Mouse (Mus musculus): ENCODE measurements at regions not wholly inside any gene's neighbourhood (a gene's known extent, or its start where the extent isn't known, plus 50 kb on each side); places are given as distances from the start of the nearest gene placed in this dataset.

GRCm38 (mm10) chr10:98682436-98682835, 231.8 kb upstream of the Atp2b1 start:
- Histone ChIP-seq H3K9ac (replicated peaks; ENCODE audit: low read length) (no peak overlapping the region), H3K4me3 (ENCODE audit: low read length) (no peak overlapping the region), H3K27me3 (ENCODE audit: insufficient read depth, low read length) (no peaks in the 10 kb centered on the region), H3K9me3 (ENCODE audit: low read length) (no peaks in the 10 kb centered on the region), H3K27ac (ENCODE audit: low read length) (no peak overlapping the region), H3K4me2 (replicated peaks; ENCODE audit: low read depth, low read length) (no peak overlapping the region), H3K4me1 (ENCODE audit: insufficient read depth, low read length) (peaks cover 17% of the 10 kb centered on the region), H3K36me3 (ENCODE audit: insufficient read depth, low read length) (no peaks in the 10 kb centered on the region)
- ATAC-seq (ENCODE audit: low FRiP score, low TSS enrichment), result no peak
- 96% methylated on average over 1 of the region's 1 CpGs for WGBS

- peaks cover 17% of the 10 kb centered on the region for H3K4me1 ChIP-seq (ENCODE audit: insufficient read depth, low read length)
- H3K4me2 ChIP-seq (replicated peaks; ENCODE audit: low read depth, low read length), result peak overlapping the region; percentile 46
- peak; percentile 91 for ATAC-seq (ENCODE audit: low FRiP score, low TSS enrichment)
- H3K9me3 ChIP-seq (ENCODE audit: low read length), result no peaks in the 10 kb centered on the region
- H3K27ac ChIP-seq (ENCODE audit: low read length), result peak overlapping the region; percentile 21; the same call in 1 of the 2 replicates
- 5% methylated on average over 12 of the region's 12 CpGs for WGBS
- H3K4me3 ChIP-seq (ENCODE audit: low read length), result peak overlapping the region; percentile 20
- peak overlapping the region; percentile 42 for H3K9ac ChIP-seq (replicated peaks; ENCODE audit: low read length)
- no peaks in the 10 kb centered on the region for H3K27me3 ChIP-seq (ENCODE audit: insufficient read depth, low read length)
- no peaks in the 10 kb centered on the region for H3K36me3 ChIP-seq (ENCODE audit: insufficient read depth, low read length)
Measured at GRCm38 (mm10) chr10:98684195-98684594, 230.0 kb upstream of the Atp2b1 start.

GRCm38 (mm10) chr10:98684707-98685106, 229.5 kb upstream of the Atp2b1 start:
- Histone ChIP-seq H3K27ac (ENCODE audit: low read length) (no peak overlapping the region), H3K4me1 (ENCODE audit: insufficient read depth, low read length) (peaks cover 17% of the 10 kb centered on the region), H3K9ac (replicated peaks; ENCODE audit: low read length) (no peak overlapping the region), H3K4me2 (replicated peaks; ENCODE audit: low read depth, low read length) (peak overlapping the region; percentile 46; the same call in 1 of the 2 replicates), H3K36me3 (ENCODE audit: insufficient read depth, low read length) (no peaks in the 10 kb centered on the region), H3K9me3 (ENCODE audit: low read length) (no peaks in the 10 kb centered on the region), H3K27me3 (ENCODE audit: insufficient read depth, low read length) (no peaks in the 10 kb centered on the region), H3K4me3 (ENCODE audit: low read length) (no peak overlapping the region; the same call in 1 of the 2 replicates)
- WGBS, result 61% methylated on average over 8 of the region's 8 CpGs
- no peak for ATAC-seq (ENCODE audit: low FRiP score, low TSS enrichment)

DNA sequence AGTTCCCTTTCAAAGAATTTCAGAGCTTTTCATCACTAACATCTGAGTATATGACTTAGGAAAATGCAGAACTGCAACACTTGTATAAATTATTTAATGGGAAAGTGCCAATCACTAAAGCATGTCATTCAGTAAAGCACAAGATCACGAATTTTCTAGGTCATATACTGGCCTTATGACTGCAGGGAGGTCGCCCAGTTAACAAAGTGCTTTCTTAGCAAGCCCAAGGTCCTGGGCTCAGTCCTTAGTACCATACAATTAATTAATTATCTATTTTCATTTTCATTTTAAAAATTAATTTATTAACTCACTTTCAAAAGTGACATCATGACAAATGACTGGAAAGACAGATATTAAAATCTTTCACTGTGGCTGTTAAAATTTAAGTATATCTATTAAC, 228.5 kb upstream of the Atp2b1 start:
- Histone ChIP-seq H3K36me3 (ENCODE audit: insufficient read depth, low read length) (no peaks in the 10 kb centered on the region), H3K9ac (replicated peaks; ENCODE audit: low read length) (no peak overlapping the region), H3K4me2 (replicated peaks; ENCODE audit: low read depth, low read length) (no peak overlapping the region), H3K27me3 (ENCODE audit: insufficient read depth, low read length) (no peaks in the 10 kb centered on the region), H3K27ac (ENCODE audit: low read length) (no peak overlapping the region), H3K4me1 (ENCODE audit: insufficient read depth, low read length) (peaks cover 17% of the 10 kb centered on the region), H3K9me3 (ENCODE audit: low read length) (no peaks in the 10 kb centered on the region), H3K4me3 (ENCODE audit: low read length) (no peak overlapping the region)
- WGBS, result 74% methylated on average over 2 of the region's 2 CpGs
- peak; percentile 75; the same call in 1 of the 2 replicates for ATAC-seq (ENCODE audit: low FRiP score, low TSS enrichment)

- peaks cover 17% of the 10 kb centered on the region for H3K4me1 ChIP-seq (ENCODE audit: insufficient read depth, low read length)
- no peaks in the 10 kb centered on the region for H3K9me3 ChIP-seq (ENCODE audit: low read length)
- no peaks in the 10 kb centered on the region for H3K27me3 ChIP-seq (ENCODE audit: insufficient read depth, low read length)
- H3K27ac ChIP-seq (ENCODE audit: low read length), result no peak overlapping the region
- no peak overlapping the region for H3K4me3 ChIP-seq (ENCODE audit: low read length)
- no peaks in the 10 kb centered on the region for H3K36me3 ChIP-seq (ENCODE audit: insufficient read depth, low read length)
- no peak for ATAC-seq (ENCODE audit: low FRiP score, low TSS enrichment)
- no peak overlapping the region for H3K4me2 ChIP-seq (replicated peaks; ENCODE audit: low read depth, low read length)
- no peak overlapping the region for H3K9ac ChIP-seq (replicated peaks; ENCODE audit: low read length)
Measured at GRCm38 (mm10) chr10:98686370-98686769, 227.8 kb upstream of the Atp2b1 start.

DNA sequence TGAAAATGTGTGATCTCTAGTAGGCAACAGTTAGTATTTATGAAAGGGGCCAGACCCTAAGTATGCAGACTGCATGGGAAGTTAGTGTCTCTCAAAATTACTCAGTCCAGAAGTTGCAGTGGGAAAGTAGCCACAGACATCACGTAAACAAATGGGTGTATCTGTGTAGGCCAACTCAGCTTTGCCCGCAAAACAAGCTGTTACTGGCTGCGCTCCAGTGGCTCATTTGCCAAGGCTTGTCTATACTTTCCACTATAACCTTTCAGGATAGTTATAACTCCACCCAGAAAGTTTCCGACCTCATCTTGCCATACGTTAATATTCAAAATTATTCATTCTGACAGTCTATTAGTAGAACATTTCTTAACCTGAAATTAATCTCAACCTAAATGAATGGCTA, 222.4 kb upstream of the Atp2b1 start:
- no peaks in the 10 kb centered on the region for H3K9me3 ChIP-seq (ENCODE audit: low read length)
- no peak overlapping the region for H3K27ac ChIP-seq (ENCODE audit: low read length)
- no peak overlapping the region for H3K4me3 ChIP-seq (ENCODE audit: low read length)
- no peaks in the 10 kb centered on the region for H3K4me1 ChIP-seq (ENCODE audit: insufficient read depth, low read length)
- no peak overlapping the region for H3K4me2 ChIP-seq (replicated peaks; ENCODE audit: low read depth, low read length)
- no peak for ATAC-seq (ENCODE audit: low FRiP score, low TSS enrichment)
- H3K27me3 ChIP-seq (ENCODE audit: insufficient read depth, low read length), result no peaks in the 10 kb centered on the region
- H3K9ac ChIP-seq (replicated peaks; ENCODE audit: low read length), result no peak overlapping the region
- H3K36me3 ChIP-seq (ENCODE audit: insufficient read depth, low read length), result no peaks in the 10 kb centered on the region
- 92% methylated on average over 5 of the region's 5 CpGs for WGBS

DNA sequence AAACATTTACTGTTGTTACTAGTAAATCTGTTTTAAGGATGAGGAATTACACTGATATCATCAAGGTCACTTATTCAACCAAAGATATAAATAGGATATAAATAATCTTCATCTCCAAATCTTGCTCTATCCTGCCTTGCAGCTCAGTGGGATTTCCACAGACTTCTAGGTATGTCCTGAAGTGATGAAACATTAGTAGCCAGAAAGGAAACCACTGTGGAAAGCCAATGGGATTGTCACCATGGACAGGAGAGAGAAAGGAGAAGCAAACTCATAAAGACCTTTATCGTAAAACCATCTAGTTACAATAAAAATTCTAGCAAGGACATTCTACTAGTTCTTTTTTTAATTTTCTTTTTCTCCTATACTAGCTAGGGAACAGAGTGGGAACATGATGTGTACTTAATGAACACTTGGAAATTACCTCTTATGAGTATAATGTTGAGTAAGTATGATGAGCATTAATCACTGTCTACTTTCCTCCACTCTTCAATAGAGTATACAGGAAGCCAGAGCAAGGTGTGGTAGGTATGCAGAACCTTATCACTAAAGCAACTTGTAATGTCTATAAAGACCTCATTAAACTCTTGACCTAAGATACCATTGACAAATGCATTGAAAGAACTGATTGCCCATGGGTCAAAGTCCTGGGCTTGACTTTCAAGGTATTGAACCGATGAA, 219.4 kb upstream of the Atp2b1 start:
- WGBS, result 90% methylated on average over 2 of the region's 2 CpGs
- H3K4me3 ChIP-seq (ENCODE audit: low read length), result no peak overlapping the region
- no peaks in the 10 kb centered on the region for H3K4me1 ChIP-seq (ENCODE audit: insufficient read depth, low read length)
- no peak for ATAC-seq (ENCODE audit: low FRiP score, low TSS enrichment)
- no peaks in the 10 kb centered on the region for H3K27me3 ChIP-seq (ENCODE audit: insufficient read depth, low read length)
- H3K27ac ChIP-seq (ENCODE audit: low read length), result no peak overlapping the region
- H3K9me3 ChIP-seq (ENCODE audit: low read length), result no peaks in the 10 kb centered on the region
- H3K9ac ChIP-seq (replicated peaks; ENCODE audit: low read length), result no peak overlapping the region
- H3K36me3 ChIP-seq (ENCODE audit: insufficient read depth, low read length), result no peaks in the 10 kb centered on the region
- no peak overlapping the region for H3K4me2 ChIP-seq (replicated peaks; ENCODE audit: low read depth, low read length)

- H3K36me3 ChIP-seq (ENCODE audit: insufficient read depth, low read length), result no peaks in the 10 kb centered on the region
- no peak overlapping the region for H3K9ac ChIP-seq (replicated peaks; ENCODE audit: low read length)
- 91% methylated on average over 2 of the region's 2 CpGs for whole genome bisulfite sequencing
- H3K4me2 ChIP-seq (replicated peaks; ENCODE audit: low read depth, low read length), result no peak overlapping the region
- H3K4me3 ChIP-seq (ENCODE audit: low read length), result no peak overlapping the region
- no peaks in the 10 kb centered on the region for H3K9me3 ChIP-seq (ENCODE audit: low read length)
- H3K4me1 ChIP-seq (ENCODE audit: insufficient read depth, low read length), result peaks cover 3% of the 10 kb centered on the region; the same call in 1 of the 2 replicates
- no peaks in the 10 kb centered on the region for H3K27me3 ChIP-seq (ENCODE audit: insufficient read depth, low read length)
- H3K27ac ChIP-seq (ENCODE audit: low read length), result no peak overlapping the region
- no peak for ATAC-seq (ENCODE audit: low FRiP score, low TSS enrichment)
Measured at GRCm38 (mm10) chr10:98695371-98695725, 218.9 kb upstream of the Atp2b1 start.

GRCm38 (mm10) chr10:98697866-98698265, 216.3 kb upstream of the Atp2b1 start:
- no peak overlapping the region for H3K27ac ChIP-seq (ENCODE audit: low read length)
- no peak overlapping the region for H3K9ac ChIP-seq (replicated peaks; ENCODE audit: low read length)
- H3K4me2 ChIP-seq (replicated peaks; ENCODE audit: low read depth, low read length), result no peak overlapping the region
- WGBS, result 70% methylated on average over 4 of the region's 4 CpGs
- H3K4me3 ChIP-seq (ENCODE audit: low read length), result no peak overlapping the region
- no peaks in the 10 kb centered on the region for H3K9me3 ChIP-seq (ENCODE audit: low read length)
- no peaks in the 10 kb centered on the region for H3K27me3 ChIP-seq (ENCODE audit: insufficient read depth, low read length)
- ATAC-seq (ENCODE audit: low FRiP score, low TSS enrichment), result no peak
- no peaks in the 10 kb centered on the region for H3K36me3 ChIP-seq (ENCODE audit: insufficient read depth, low read length)
- H3K4me1 ChIP-seq (ENCODE audit: insufficient read depth, low read length), result peaks cover 18% of the 10 kb centered on the region

DNA sequence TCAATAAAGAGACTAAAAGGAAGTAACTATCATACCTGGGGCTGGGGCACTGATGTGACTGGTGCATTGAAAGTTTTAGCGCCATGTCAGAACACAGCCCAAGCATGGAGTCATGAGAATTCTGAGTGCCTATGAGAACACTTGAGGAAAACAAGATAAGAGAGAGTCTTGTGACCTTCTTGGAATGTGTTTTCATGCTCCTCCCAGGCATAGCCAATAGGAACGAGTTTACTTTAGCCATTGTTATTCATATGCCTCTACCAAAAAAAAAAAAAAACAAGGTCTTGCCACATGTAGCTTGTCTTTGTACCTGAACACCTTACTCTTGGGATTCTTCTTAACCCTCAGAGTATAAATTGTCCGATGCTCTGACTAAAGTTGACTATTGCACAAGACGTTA, 214.6 kb upstream of the Atp2b1 start:
- no peak overlapping the region for H3K4me2 ChIP-seq (replicated peaks; ENCODE audit: low read depth, low read length)
- 88% methylated on average over 4 of the region's 4 CpGs for WGBS
- no peak overlapping the region for H3K27ac ChIP-seq (ENCODE audit: low read length)
- H3K36me3 ChIP-seq (ENCODE audit: insufficient read depth, low read length), result no peaks in the 10 kb centered on the region
- H3K4me1 ChIP-seq (ENCODE audit: insufficient read depth, low read length), result peaks cover 18% of the 10 kb centered on the region
- H3K9ac ChIP-seq (replicated peaks; ENCODE audit: low read length), result no peak overlapping the region
- H3K9me3 ChIP-seq (ENCODE audit: low read length), result no peaks in the 10 kb centered on the region
- H3K4me3 ChIP-seq (ENCODE audit: low read length), result no peak overlapping the region
- H3K27me3 ChIP-seq (ENCODE audit: insufficient read depth, low read length), result no peaks in the 10 kb centered on the region
- ATAC-seq (ENCODE audit: low FRiP score, low TSS enrichment), result no peak
